Mouse (Mus musculus) frontal cortex, postnatal 14 days (tissue): ENCODE data around the gene Sf3b2.
A peak's percentile ranks its signal among the peaks of the same experiment; 100 is the strongest.
"Not testable (repeated sequence)": the region's sequence is repeated elsewhere in the genome, so short reads cannot be mapped to it uniquely, and the experiment has no call there.

Source experiments
- DNase-seq, 2 experiments: peaks; one replicate each; pipeline ENCODE4 v3.0.0; 2022; ENCODE audit warnings: low spot score in 2 of 2

Sf3b2 gene

DNA sequence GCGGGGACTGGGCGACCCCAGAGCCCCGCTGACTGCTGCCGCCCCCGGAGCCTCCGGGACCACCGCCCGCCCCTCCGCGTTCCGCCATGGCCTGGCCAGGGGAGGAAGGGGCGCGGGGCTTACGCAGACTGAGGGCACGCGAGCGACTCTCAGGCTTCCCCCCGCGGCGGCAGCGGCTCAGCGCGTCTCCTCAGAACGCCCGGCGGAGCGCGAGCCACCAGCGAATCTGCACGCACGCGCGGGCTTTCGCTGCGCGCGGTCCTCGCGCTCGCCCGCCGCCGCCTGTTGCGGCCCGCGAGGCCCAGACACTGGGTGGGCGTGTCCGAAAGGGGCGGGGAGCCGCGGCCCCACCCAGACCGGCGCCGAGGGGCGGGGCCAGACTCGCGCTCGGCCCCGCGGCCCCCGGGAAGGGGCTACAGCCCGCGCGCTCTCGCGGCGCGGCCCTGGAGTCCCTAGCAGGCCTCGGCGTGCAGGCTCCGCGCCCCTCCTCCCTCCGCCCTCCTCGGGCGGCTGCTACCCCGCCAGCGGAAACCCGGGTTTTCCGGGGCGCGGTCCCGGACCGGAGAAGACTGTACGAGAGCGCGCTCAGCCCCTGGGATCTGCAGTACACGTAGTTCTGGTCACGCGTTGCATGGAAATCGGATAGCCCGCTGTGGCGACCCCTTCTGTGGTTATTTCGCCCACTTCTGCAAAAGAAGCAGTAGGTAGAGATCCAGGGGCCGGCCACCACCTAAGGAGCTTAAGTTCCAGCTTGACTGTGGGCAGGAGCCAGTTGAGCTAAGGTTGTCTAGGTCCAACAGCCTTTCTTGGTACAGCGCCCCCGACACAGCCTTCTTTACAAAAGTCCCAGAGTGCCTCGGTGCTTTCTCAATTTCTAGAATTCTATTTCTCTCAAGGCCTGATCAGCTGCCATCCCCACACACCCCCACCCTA is 22.2 kb downstream of the Sf3b2 start, which contains the start of gene Pacs1:
Gene Pacs1 (minus strand): TSS at position 319 of the 933 bp plus-strand sequence.
- peak; percentile 77 to 81 for DNase-seq

- DNase-seq: peak; percentile 32 to 36
These were observed 22.9 kb downstream of the Sf3b2 start for GRCm38 (mm10) chr19:5272326-5272795.

DNA sequence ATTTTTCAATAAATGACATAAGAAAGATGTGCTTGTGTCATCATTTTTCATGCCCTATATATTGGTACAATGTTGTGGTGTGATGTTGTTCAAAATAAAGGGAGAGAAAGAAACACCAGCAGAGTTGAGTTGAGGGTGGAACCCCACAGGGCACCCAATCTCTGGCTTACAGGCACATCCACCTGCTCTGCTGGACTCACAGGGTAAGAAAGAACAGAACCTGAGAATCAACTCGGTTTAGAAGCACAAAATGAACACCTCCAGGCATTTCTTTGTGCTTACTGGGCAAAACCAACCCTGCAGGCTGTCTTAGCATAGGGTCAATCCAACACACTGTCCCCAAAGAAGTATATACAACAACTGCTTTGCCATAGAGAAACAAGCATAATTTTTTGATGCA is 23.8 kb downstream of the Sf3b2 start:
- no peak for DNase-seq

DNA sequence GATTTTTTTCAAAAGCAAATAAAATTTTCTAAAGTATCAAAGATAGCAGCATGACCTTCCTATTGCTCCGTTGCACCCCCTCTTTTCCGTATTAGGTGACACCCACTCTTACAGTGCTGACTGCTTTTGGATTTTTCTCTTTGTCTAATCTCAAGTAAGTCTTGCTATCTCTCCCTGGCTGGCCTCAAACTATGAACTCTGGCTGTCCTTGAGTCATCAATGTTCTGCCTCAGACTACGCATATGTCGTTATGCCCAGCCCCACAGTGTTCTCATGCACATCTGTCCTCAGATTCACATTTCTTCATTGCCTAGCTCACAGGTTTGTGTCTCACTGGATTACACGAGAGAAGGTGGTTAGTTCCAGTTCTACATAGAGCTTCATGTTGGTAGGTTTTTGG is 25.9 kb downstream of the Sf3b2 start:
- DNase-seq: no peak

DNA sequence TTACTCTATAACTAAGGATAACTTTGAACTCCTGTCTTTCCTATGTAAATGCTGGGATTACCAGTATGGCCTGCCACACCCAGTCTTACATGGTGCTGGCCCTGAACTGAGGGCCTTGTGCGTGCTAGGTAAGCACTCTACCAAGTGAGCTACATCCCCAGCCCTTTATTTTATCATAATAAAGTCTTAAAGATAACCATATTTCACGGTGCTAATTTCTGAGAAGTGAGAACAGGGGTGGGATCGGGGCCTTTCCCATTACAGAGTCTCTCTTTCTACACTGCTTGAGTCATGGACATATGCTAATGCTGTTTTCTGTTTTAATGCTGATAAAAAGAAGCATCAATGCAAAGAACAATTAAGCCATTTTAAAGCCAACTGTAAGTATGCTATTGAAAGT is 26.4 kb downstream of the Sf3b2 start:
- no peak for DNase-seq

GRCm38 (mm10) chr19:5268017-5268416 is 27.2 kb downstream of the Sf3b2 start:
- DNase-seq: no peak

DNA sequence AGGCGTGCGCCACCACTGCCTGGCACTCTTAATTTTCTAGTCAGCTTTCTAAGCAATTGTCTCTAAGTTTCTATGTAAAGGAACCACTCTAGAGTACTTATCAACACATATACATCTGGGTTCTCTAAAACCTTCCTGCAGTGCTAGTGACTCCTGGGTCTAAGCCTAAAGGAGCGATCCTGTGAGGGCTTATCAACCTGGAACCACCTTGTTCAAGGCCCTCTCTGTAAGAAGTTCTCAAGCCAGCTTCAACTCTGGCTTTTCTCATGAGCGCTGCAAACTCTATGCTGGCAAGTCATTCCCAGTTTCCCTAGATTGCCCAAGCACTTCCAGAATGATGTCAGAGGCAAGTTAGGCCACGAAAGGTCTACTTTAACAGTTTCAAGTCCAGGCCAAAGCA is 28.2 kb downstream of the Sf3b2 start:
- DNase-seq: no peak

DNA sequence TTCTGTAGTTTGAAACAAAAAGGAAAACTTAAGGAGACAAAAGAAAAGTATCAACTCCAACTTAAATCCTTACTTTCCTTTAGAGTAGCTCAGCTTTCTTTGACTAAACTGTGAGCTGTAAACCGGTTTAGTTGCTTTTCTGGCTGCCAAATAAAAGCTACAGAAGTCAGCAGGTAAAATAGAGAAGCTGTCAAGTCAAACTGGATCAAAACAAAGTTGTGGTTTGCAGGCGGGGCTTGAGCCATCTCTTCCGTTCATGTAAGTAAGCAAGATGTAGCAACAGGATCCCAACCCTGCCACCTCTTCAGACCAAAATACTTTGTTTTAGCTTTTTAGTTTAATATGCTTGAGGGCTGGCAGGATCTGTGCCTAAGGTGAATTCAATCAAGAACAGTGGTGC is 38.1 kb downstream of the Sf3b2 start:
- no peak for DNase-seq

DNA sequence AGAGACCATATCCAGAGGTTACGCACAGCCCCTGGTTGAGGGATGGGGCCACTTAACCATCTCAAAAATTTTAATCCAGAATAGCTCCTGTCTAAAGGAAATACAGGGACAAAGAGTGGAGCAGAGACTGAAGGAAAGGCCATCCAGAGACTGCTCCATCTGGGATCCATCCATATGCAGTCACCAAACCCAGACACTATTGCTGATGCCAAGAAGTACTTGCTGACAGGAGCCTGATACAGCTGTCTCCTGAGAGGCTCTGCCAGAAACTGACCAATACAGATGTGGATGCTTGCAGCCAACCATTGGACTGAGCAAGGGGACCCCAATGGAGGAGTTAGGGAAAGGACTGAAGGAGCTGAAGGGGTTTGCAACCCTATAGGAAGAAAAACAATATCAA is 58.3 kb downstream of the Sf3b2 start:
- DNase-seq: not testable (repeated sequence)

GRCm38 (mm10) chr19:5232696-5233095 is 62.6 kb downstream of the Sf3b2 start:
- no peak for DNase-seq

- DNase-seq: no peak
These were observed 65.1 kb downstream of the Sf3b2 start for GRCm38 (mm10) chr19:5230110-5230509.

- DNase-seq: no peak
These were observed 70.6 kb downstream of the Sf3b2 start for GRCm38 (mm10) chr19:5224624-5225023.

DNA sequence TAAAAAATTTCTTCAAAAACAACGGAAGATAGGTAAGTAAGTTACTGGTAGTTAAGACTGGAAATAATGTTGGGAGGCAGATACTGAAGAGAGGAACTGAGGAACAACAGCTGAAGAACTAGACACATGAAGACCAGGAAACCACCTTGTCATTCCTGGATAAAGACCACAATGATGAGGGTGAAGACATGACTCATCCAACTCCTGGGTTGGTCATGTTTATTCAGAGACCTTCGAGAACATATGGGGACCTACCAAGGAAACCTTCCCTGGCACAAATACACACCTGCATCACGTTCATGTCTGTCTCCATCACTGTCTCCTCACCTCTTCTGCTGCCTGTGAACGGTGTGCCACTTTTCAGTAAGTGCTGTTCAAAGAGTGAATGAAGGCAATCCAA is 71.2 kb downstream of the Sf3b2 start:
- DNase-seq: no peak
